In the genomic region with DNA sequence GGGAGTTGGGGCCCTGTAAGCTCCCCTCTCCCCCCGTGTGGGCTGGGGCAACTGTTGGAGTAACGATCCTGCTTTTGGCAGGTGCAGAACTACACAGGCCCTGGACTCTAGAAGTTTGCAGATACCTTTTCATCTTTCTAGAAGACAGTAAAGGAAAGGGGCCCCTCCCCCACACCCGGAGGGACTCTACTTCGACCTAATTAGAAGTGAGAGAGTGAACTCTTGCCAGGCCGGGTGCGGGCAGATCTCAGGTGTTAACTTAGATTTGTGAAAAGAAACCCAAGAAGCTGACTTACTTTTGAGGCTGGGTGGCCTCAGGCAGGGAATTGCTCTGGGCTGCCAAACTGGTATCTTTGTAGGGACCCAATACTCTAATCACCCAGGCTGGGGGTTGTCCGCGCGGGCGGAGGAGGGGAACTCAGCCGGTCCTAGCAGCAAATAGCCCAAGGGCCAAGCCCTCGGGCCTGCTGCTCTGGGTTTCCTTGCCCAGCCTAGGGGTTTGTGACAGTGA, we compare ENCODE assay signal across 8 mouse cellular contexts. TPM values are rescaled to one million over a fixed set of nuclear protein-coding genes. Genes with fewer than 3 reads are reported as not detected.
DNase-seq lines count a peak whose midpoint lies in the region; ATAC-seq and TF ChIP-seq lines count a peak whose summit lies in the region.

No protein-coding gene starts in this region.

- H3K4me1 ChIP-seq in forebrain, postnatal 0 days (ENCODE audit: insufficient read depth), result peaks cover 18% of the 10 kb centered on the region; the same call in 1 of the 2 replicates
- H3K4me1 ChIP-seq in kidney, embryonic 14.5 days (ENCODE audit: control insufficient read depth, insufficient read depth, low read length), result peaks cover 27% of the 10 kb centered on the region

- 1% methylated on average over 12 of the region's 12 CpGs for WGBS in forebrain, postnatal 0 days
- WGBS in kidney, embryonic 14.5 days, result 1% methylated on average over 12 of the region's 12 CpGs

- peak; percentile 15 to 20 for DNase-seq in left cerebral cortex, postnatal 25 days (ENCODE audit: low spot score in 2 of 2)
- DNase-seq in left cerebral cortex, adult 18-20 months (ENCODE audit: low spot score in 2 of 2), result no peak
- DNase-seq in cerebellum, adult 8-10 months, result peak; percentile 22
- no peak for DNase-seq in forebrain, postnatal 0 days
- peak; percentile 14 for DNase-seq in lung, postnatal 36 days
- peak; percentile 15 for DNase-seq in testis, postnatal 14 days (ENCODE audit: low spot score)
- DNase-seq in c-Kit-positive CD71-positive TER-119-positive erythroid progenitor cells, embryonic 14.5 days (ENCODE audit: low spot score), result no peak

- ATAC-seq in forebrain, postnatal 0 days, result no peak
- no peak; the same call in 1 of the 2 replicates for ATAC-seq in kidney, embryonic 14.5 days (ENCODE audit: low FRiP score, low TSS enrichment)

- H3K4me2 ChIP-seq in forebrain, postnatal 0 days (ENCODE audit: low read depth), result peak overlapping the region; percentile 88
- H3K4me2 ChIP-seq in kidney, embryonic 14.5 days (replicated peaks; ENCODE audit: low read depth, low read length), result peak overlapping the region; percentile 69

- peak overlapping the region; percentile 90 for H3K9ac ChIP-seq in forebrain, postnatal 0 days
- H3K9ac ChIP-seq in kidney, embryonic 14.5 days (ENCODE audit: low read depth, low read length), result peak overlapping the region; percentile 93

- intact Hi-C loops in left cerebral cortex, postnatal 25 days (cut with DNase I), result loop anchor here (1.0 to 5.0 kb wide), 2 partner anchors 110 to 235 kb away; no protein-coding TSS in a partner anchor

- H3K9me3 ChIP-seq in forebrain, postnatal 0 days (ENCODE audit: low read length), result no peaks in the 10 kb centered on the region
- no peaks in the 10 kb centered on the region for H3K9me3 ChIP-seq in kidney, embryonic 14.5 days (ENCODE audit: control insufficient read depth, low read length)

- H3K4me3 ChIP-seq in forebrain, postnatal 0 days (ENCODE audit: low read depth, low read length), result peak overlapping the region; percentile 92
- peak overlapping the region; percentile 82 for H3K4me3 ChIP-seq in kidney, embryonic 14.5 days (ENCODE audit: low read length)

- TF ChIP-seq CTCF in forebrain, postnatal 0 days (IDR thresholded peaks at IDR 0.05; ENCODE audit: low read depth), result no peak

- peak overlapping the region; percentile 96; the same call in 1 of the 2 replicates for H3K27ac ChIP-seq in forebrain, postnatal 0 days (ENCODE audit: low read depth, low read length)
- peak overlapping the region; percentile 90; the same call in 1 of the 2 replicates for H3K27ac ChIP-seq in kidney, embryonic 14.5 days (ENCODE audit: low read depth, low read length)

- H3K36me3 ChIP-seq in forebrain, postnatal 0 days (ENCODE audit: insufficient read depth), result peaks cover 7% of the 10 kb centered on the region; the same call in 1 of the 2 replicates
- H3K36me3 ChIP-seq in kidney, embryonic 14.5 days (ENCODE audit: control insufficient read depth, insufficient read depth, low read length), result peaks cover 17% of the 10 kb centered on the region

- H3K27me3 ChIP-seq in forebrain, postnatal 0 days (ENCODE audit: insufficient read depth, low read length), result no peaks in the 10 kb centered on the region
- H3K27me3 ChIP-seq in kidney, embryonic 14.5 days (ENCODE audit: control insufficient read depth, insufficient read depth, low read length), result no peaks in the 10 kb centered on the region

RNA-seq across cellular contexts. Expression of a gene that starts 1.4 kb away (rescaled TPM):
- total RNA-seq in left cerebral cortex, postnatal 25 days (2021), result 10 to 100 TPM; 12.7 to 18.7 TPM
- 10 to 100 TPM; 13.0 to 16.8 TPM for total RNA-seq in left cerebral cortex, adult 18-20 months (2021)
- 12.9 and 20.6 TPM in 2 replicates for total RNA-seq in forebrain, postnatal 0 days (2014; rRNA removed)
- 4.2 and 5.2 TPM in 2 replicates for polyA plus RNA-seq in forebrain, postnatal 0 days (2015; fragmentation: Nextera tagmentation; extraction: Ambion mirVana)
- polyA plus RNA-seq in kidney, embryonic 14.5 days (2014; fragmentation: Nextera tagmentation; extraction: Ambion mirVana), result 10.3 and 16.6 TPM in 2 replicates

Comparison
In these comparisons a context has a peak if more than half of its experiments do, and no peak if none do; other contexts are left out.
1. DNase-seq: peak in left cerebral cortex, postnatal 25 days (2 of 2), cerebellum, adult 8-10 months (single experiment), lung, postnatal 36 days (single experiment) and testis, postnatal 14 days (single experiment); none in left cerebral cortex, adult 18-20 months (0 of 2), forebrain, postnatal 0 days (single experiment) and c-Kit-positive CD71-positive TER-119-positive erythroid progenitor cells, embryonic 14.5 days (single experiment).